Mouse (Mus musculus) cerebellum, adult 2 months (tissue): ENCODE measurements around the gene Gm49486.

Source experiments
- CTCF ChIP-seq: fragments of 200-500 bp; IDR thresholded peaks from 2 replicates; pipeline ENCODE4 v1.5.1; 2011; ENCODE audit warnings: low read depth, mild to moderate bottlenecking, control low read depth, low read length, moderate library complexity, borderline replicate concordance; ENCODE audit not compliant: insufficient read depth
- POLR2A ChIP-seq: fragments of 200-500 bp; IDR thresholded peaks from 2 replicates; pipeline ENCODE4 v1.6.1; 2011; ENCODE audit warnings: low read length, control low read depth, borderline replicate concordance; ENCODE audit not compliant: insufficient read depth

DNA sequence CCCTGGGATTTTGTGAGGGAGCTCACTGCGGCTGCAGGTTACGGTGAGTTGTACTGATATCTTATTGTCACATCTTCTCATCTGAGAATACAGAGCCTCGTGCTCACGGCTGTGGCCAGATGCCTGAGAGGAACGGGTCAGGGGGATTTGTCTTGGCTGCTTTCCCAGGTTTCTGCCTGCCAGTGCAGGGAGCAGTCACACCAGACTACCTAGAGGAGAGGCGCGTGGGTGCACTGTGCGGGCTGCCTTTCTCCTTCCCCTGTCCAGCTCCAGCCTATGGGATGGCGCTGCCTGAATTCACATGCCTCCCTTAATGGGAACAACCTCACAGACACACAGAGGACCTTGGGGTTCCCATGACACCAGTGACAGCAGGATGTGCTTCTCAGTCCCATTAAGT is 6.1 kb downstream of the Gm49486 start:
- TF ChIP-seq CTCF (no peak), POLR2A (no peak)
